Mouse (Mus musculus) adrenal gland, adult 2 months (tissue): ENCODE results near the gene Lpar6. TPM values are rescaled to one million over a fixed set of nuclear protein-coding genes. Genes with fewer than 3 reads are reported as not detected.

Source experiments
- DNase-seq: peaks from one replicate; pipeline ENCODE4 v3.0.0; 2021
- microRNA-seq, 2 experiments: library from miRNA; unstranded; fragments of <30 nt; microRNA quantifications; one replicate each; pipeline ENCODE4 v1.2.0; 2021
- polyA plus RNA-seq: library from polyadenylated mRNA; depleted of rRNA; stranded (reverse); fragments of >200 nt; gene quantifications from 2 replicates; pipeline ENCODE4 v1.2.3, GENCODE M21; 2012; rRNA removed
- total RNA-seq, 2 experiments: library from RNA; stranded (reverse); gene quantifications; 2 replicates each; pipeline ENCODE4 v1.2.3; 2021

Lpar6 gene
- total and polyA plus RNA-seq, 3 experiments: 0.79 to 6.7 (median 3.5) TPM

DNA sequence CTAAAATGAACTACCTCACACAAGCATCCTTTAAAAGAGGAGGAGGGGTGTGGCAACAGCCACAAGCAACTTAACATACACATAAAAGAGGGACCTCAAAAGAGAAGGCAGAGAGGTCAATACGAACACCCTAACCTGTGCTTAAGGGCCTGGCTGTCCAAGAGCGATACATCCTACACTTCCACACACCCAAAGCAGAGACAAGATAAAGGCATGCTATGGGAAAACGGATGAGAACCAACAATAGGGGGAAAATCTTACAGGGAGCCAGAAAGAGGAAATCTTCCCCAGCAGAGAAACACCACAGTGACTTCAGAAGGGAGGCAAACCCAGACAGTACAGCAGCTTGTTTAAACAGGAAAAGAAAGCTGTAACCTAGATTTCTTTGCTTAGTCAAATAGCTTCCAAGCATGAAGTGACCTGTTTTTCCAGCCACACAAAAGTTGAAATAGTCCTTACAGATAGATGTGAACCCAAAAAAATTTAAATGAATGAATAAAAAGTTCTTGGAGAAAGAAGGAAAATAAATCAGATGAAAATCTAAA is 17.8 kb downstream of the Lpar6 start:
- no peak for DNase-seq

DNA sequence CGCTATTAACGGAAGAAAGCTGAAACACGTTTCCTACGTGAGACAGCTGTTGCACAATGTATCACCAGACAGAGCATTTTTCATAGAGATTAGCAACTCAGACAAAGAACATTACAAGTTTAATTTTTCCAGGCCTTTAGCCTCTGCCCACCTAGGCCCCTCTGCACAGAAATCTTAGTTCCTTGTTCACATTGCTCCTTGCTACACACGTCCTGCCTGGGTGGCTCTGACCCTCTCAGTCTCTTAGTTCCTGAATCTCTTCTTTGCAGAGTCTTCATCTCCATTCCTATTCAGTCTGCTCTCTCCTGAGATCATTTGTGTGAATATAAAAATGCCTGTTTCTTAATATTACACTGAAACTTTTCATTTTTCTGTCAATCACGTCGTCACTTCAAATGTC is 19.7 kb downstream of the Lpar6 start:
- no peak for DNase-seq

DNA sequence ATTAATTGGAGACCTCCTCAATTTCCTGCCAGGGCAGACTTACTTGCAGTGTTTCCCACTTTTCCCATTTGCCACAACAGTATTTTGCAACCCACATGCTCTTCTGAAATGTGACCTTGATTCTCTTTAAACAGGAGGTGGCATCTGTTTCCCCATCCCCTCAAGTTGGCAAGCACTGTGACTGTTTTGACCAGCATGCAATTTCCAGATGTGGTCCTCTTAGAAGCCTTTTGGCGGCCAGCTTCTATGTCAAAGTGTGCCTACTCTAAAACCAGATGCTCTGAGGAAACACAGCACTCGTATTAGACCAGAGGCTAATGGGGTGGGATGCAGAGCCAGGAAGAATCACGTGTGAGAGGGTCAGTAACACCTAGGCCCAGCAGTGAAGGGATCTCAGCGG is 20.5 kb downstream of the Lpar6 start:
- DNase-seq: peak; percentile 20

DNA sequence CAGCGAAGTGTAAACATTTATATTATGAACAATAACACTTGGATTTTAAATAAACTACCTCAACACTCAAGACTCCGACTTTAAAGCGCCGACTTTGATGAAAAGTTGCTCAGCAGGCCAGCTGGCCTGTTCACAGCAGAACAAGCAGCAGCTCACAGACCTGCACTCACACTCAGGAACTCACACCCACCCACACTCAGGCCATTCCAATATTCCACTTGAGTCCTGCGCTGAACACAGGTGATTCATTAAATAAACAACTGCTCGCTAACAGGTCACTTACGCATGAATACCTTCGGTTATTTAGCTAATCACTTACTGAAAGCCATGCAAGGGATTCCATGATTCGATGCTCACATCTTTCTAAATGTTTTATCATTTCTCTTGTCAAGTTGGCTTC is 24.5 kb downstream of the Lpar6 start:
- DNase-seq: no peak

DNA sequence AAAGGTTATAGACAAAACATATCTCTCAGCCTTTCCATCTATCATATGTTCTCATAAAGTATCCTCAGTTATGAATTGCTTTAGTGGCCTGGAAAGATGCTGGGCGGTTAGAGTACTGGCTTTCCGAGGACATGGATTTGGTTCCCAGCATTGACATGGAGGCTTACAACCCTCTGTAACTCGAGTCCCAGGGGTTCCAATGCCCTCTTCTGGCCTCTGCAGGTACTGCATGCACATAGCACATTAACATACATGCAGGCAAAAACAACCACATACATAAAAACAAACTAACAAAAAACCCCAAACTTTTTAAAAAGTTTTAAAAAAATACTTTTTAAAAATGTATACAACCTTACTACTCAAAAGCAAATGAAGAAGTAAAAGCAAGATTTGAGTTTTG is 28.5 kb downstream of the Lpar6 start:
- DNase-seq: no peak

DNA sequence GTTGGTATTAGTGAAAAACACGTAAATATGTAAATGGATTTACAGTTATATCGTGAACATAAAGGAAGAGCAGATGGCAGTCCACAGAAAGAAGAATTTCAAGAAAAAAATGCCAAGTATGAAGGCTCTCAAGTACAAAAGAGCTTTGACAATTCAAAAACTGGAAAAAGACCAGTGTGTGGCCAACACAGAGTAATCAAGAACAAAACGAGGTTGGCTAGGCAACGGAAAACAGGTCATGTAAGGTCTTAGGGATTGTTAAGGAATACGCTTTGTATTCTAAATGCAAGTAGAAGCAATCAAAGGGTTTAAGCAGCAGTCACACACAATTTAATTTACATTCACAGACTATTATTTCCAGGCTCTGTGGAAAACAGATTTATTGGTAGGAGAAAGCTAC is 34.1 kb downstream of the Lpar6 start:
- DNase-seq: no peak

DNA sequence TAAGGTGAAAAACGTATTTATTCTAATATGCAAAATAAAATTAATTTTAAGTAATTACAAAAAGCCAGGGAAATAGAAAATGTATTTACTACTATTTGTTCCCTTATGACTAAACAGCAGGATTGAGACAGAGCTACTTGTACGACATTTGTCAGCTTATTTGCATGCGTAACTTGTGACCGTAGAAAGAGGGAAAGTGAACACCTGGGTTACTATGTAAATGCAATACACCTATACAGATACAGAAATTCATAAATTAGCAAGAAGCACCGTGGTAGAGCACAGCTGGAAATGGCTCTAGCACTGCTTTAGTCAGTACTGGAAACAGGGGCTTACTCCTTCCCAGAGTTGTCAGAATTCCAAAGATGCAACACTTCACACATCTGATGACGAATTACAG is 41.4 kb downstream of the Lpar6 start:
- no peak for DNase-seq

DNA sequence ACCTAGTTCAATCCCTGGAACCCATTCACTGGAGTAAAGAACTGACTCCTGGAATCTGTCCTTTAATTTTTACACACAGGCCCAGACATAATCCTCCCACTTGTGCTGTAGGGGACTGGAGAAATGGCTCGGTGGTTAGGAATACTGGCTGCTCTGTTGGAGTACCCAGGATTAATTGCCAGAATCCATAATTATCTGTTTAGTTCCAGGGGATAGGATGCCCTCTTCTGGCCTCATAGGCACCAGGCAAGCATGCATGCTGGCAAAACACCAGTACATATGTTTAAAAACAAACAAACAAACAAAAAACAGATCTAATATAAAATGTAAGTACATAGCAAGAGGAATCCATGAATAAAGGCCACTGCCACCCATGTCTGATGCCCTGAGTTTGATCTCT is 43.3 kb downstream of the Lpar6 start:
- no peak for DNase-seq

DNA sequence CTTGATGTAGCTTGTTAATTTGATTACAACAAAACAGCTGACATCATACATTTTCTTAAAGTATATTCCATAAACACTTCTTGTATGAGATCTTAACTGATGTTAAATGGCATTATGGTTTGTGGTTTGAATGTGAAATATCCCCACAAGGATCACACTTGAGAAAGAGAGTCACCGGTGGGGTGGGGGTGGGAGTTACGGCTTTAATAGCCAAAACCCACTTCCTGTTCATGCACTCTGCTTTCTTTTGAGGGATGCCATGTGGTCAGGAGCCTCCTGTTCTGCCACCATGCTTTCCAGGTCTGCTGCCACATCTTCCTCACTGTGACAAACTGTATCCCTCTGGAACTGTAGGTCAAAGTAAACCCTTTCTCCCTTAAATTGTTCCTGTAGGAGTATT is 52.2 kb downstream of the Lpar6 start:
- DNase-seq: no peak

DNA sequence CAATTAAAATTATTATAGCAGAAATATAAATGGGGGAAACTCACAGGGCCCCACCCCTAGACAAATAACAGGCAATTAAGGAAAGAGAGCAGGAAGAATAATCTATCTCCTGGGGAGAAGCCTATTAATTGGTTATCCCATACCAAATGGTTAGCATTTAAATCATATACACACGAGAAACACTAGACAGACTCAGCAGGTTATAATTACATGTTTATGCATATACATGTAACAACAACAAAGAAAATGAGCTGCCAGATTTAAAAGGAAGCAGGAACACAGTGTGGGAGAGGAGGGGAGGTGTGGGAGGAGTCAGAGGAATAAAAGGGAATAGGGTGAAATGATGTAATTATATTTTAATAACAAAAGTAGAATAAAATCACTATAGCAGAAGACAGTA is 54.7 kb downstream of the Lpar6 start:
- no peak for DNase-seq

Small RNAs within 50 kb of the gene (microRNA-seq; reads per million reads assigned to microRNA genes)
- 0 reads per million in 2 experiments for gene Mir687

Other genes starting within 250 kb of the Lpar6 start
- 1 to 10 TPM; 1.3 to 2.1 TPM for gene Cysltr2, start 188.8 kb upstream of the Lpar6 start, total RNA-seq
- 1.0 and 2.0 TPM in 2 replicates for gene Cysltr2, start 188.8 kb upstream of the Lpar6 start, polyA plus RNA-seq
- 10 to 100 TPM; 28.6 to 34.3 TPM for gene Rcbtb2, start 114.9 kb upstream of the Lpar6 start, total RNA-seq
- gene Rcbtb2, start 114.9 kb upstream of the Lpar6 start, polyA plus RNA-seq: 30.7 and 39.4 TPM in 2 replicates
- 10 to 100 TPM; 22.6 to 24.3 TPM for gene Rb1, start 87.9 kb downstream of the Lpar6 start, total RNA-seq
- gene Rb1, start 87.9 kb downstream of the Lpar6 start, polyA plus RNA-seq: 0.73 and 0.78 TPM in 2 replicates
- 1,000 to 10,000 TPM; 1,107 to 1,115 TPM for gene Itm2b, start 147.4 kb downstream of the Lpar6 start, total RNA-seq
- gene Itm2b, start 147.4 kb downstream of the Lpar6 start, polyA plus RNA-seq: 828 and 985 TPM in 2 replicates